Mouse (Mus musculus) MEL-GATA-1-ER (cell line): ENCODE data around the gene Lsm2.

Experiments
- DNase-seq: peaks from one replicate; pipeline ENCODE4 v3.0.0-alpha.2; 2012; ENCODE audit warnings: low read depth; ENCODE audit errors: extremely low read depth

The Lsm2 gene

GRCm38 (mm10) chr17:35011440-35011839 lies 29.8 kb downstream of the Lsm2 start:
- no peak for DNase-seq

DNA sequence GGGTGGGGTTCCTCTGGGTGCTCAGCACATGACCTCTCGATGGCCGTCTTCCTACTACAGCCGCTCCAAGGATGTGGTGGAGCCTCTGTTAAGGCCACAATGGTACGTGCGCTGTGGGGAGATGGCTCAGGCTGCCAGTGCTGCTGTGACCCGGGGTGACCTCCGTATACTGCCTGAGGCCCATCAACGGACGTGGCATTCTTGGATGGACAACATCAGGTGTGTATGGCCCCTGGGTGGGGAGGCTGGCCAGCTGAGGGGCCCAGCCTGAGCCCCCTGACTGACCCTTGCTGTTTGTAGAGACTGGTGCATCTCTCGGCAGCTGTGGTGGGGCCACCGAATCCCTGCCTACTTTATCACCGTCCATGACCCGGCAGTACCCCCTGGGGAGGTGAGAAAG lies 30.8 kb downstream of the Lsm2 start:
- no peak for DNase-seq

GRCm38 (mm10) chr17:35013221-35013620 lies 31.6 kb downstream of the Lsm2 start:
- no peak for DNase-seq

- no peak for DNase-seq
Observed at GRCm38 (mm10) chr17:35015296-35015695, 33.6 kb downstream of the Lsm2 start.

DNA sequence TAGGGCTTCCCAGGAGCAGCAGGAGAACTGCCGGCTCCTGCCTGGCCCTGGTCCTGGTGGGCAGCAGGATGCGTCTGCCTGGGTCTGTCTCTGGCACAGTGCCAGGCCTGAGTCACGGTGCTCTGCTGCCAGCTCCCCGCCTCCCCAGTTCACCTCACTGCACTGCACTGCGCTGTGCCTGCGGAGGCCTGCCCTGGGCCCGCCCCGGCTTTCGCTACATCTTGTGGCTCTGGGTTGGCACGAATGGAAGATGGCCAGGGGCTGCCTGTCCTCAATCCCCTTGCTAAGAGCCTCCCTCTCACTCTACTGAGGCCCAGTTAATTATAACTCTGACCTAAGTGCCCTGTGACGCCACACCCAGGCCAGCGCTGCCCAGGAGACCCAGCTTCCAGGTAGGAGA lies 34.7 kb downstream of the Lsm2 start, which contains the start of gene Vwa7:
Vwa7 (plus strand) TSS at position 204 of the 400 bp plus-strand sequence.
- DNase-seq: no peak

- no peak for DNase-seq
Observed at GRCm38 (mm10) chr17:35016791-35017705, 35.4 kb downstream of the Lsm2 start.

DNA sequence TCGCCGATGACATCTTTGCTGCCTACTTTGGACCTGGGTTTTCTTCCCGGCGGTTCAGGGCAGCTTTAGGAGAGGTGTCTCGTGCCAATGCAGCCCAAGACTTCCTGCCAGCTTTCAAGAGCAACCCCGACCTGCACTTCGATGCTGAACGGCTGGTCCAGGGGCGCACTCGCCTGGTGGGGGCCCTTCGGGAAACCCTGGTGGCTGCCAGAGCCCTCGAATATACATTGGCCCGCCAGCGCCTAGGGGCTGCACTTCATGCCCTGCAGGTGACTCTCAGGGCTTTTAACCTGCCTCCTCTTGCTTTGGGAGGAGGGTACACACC lies 36.0 kb downstream of the Lsm2 start:
- no peak for DNase-seq

DNA sequence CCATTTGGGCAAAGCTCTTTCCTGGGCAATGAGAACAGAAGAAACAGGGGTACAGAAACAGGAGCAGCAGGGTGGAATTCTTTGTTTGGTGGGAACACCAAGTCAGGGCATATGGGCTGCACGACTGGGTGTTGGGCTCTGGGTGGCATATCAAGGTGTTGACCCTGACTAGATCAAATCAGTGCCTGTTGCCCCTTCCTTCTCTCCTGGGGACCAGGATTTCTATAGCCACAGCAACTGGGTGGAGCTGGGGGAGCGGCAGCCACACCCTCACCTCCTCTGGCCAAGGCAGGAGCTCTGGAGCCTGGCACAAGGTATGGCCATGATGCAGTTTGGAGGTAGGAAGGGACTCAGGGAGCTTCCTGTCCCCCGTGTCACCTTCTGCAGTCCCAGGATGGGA lies 36.5 kb downstream of the Lsm2 start:
- no peak for DNase-seq

DNA sequence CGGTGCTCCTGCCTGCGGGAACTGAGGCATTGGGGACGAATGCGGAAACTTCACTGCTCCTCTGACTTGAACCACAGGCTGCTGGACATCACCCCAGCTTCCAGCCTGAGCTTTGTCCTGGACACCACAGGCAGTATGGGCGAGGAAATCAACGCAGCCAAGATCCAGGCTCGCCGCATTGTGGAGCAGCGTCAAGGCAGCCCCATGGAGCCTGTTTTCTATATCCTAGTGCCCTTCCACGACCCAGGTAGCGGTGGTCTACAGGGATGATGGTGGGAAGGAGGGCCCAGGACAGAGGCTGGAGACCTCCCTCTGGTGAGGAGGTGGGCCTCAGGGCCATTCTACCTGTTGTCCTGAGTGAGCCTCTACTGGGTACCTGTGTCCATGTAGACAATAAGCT lies 38.2 kb downstream of the Lsm2 start:
- no peak for DNase-seq

DNA sequence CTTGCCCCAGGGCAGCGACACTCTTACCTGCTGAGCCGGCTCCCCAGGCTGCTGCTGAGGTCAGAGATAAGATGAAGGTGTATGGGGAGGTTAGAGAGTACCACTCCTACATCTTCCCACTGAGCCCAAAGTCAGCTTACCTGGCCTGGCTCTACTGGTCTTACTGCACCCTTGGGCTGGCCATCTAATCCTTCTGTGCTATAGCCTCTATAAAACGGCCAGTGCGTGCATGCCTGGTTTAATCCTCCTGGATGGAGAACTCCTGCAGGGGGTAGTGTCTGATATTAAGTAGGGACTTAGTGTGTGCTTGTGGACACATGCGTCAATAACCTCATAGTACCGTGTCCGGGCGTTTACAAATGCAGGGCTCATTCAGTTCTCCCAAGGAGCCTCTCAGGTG lies 38.9 kb downstream of the Lsm2 start:
- DNase-seq: no peak

DNA sequence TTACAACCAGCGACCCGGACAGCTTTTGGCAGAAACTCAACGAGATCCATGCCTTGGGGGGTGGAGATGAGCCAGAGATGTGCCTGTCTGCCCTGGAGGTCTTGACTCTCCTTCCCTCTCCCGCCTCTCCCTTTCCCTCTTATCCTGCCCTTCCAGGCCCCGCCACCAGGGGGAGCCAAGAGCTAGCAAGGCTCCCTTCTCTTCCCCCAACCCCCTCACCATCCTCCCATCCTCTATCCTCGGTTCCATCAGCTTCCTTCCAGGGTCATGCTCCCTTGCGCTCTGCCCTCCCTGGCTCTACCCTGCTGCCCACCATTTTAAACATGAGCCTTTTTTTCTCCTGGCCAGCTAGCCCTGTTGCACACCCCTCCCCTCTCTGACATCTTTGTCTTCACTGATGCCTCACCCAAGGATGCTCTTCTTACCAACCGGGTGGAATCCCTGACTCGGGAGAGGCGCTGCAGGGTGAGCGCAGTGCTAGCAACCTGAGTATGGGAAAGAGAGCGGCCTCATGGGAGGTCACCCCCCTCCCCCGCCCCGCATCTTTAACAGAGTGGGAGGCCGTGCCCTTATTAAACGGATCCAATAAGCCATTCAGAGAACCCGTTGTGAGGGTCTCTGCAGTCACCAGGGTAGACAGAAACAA lies 39.6 kb downstream of the Lsm2 start:
- peak; percentile 68 for DNase-seq

DNA sequence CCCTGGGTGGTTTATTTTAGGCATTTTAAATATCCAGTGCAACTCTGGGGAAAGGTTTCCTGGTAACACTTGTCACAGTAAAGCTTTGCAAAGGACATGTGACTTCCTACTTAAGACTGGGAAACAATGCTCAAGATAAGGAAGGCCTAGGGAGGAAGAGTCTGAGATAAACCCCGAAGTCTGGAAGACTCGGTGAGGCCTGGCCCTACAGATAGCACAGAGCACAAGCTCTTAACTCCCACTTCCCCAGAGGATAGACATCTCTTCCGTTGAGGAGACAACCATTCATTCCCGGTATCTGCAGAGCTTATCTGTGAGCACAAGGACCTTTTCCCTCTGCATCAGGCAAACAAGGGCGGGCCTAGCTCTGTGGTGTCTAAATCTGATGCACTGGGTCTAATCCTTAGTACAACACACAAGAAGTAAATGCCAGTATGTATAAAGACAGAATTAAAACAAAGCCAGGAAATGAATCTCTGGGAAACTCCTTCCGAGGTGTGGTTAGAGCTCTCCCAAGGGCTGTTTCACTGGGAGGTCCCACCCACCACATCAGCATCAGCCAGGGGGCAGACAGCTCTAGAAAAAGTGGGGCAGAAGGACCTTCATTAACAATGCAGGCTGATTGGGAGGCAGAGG lies 40.3 kb downstream of the Lsm2 start:
- DNase-seq: peak; percentile 99

DNA sequence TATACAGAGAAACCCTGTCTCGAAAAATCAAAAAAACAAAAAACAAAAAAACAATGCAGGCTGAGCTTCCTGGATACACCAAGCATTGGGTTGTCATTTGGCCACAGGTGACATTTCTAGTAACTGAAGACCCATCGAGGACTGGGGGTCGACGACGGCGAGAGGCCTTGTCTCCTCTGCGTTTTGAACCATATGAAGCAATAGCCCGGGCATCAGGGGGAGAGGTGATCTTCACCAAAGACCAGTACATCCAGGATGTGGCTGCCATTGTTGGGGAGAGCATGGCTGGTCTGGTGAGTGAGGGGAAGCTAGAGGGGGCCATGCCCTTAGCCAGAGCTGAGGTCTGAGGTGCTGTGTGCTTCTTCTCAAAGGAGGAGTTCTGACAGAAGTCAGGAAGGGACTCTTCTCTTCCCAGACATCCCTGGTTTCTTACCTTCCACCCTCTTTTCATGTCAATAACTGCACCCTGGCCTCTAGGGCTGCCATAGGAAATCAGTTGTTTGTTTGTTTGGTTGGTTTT lies 40.9 kb downstream of the Lsm2 start:
- DNase-seq: no peak

GRCm38 (mm10) chr17:35023221-35023620 lies 41.6 kb downstream of the Lsm2 start:
- no peak for DNase-seq

DNA sequence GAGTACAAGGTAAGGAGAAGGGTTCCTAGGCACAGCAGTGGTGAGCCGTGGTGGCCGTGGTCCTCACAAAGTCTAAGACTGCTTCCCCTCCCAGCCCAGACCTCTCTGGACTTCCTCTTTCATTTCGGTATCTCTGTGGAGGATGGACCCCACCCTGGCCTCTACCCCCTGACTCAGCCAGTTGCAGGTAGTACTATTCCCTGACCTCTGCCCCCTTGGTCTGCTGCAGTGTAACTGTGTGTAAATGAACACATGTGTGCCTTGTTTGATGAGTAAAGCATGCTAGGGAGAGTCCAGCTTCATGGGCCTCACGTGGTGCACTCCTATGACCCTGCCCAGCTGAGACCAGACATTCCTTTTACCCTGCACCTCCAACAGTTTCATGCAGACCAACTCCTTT lies 42.1 kb downstream of the Lsm2 start:
- no peak for DNase-seq

DNA sequence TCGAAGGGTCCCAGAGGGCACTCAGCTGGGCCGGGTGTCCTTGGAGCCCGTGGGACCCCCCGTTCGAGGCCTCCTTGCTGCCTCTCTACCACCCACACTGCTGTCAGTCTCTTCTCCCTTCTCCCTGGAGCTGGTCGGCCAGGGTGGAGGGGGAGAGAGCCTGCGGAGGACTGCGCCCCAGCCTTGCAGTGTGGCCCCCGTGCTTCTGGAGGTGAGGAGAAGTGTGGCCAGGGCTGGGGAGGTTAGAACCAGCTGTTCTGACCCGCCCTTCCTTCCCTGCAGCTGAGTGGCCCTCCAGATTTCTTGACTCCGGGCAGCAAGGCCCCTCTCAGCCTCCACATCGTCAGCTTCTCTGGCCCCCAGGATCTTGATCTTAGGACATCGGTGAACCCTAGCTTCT lies 42.6 kb downstream of the Lsm2 start:
- DNase-seq: no peak

DNA sequence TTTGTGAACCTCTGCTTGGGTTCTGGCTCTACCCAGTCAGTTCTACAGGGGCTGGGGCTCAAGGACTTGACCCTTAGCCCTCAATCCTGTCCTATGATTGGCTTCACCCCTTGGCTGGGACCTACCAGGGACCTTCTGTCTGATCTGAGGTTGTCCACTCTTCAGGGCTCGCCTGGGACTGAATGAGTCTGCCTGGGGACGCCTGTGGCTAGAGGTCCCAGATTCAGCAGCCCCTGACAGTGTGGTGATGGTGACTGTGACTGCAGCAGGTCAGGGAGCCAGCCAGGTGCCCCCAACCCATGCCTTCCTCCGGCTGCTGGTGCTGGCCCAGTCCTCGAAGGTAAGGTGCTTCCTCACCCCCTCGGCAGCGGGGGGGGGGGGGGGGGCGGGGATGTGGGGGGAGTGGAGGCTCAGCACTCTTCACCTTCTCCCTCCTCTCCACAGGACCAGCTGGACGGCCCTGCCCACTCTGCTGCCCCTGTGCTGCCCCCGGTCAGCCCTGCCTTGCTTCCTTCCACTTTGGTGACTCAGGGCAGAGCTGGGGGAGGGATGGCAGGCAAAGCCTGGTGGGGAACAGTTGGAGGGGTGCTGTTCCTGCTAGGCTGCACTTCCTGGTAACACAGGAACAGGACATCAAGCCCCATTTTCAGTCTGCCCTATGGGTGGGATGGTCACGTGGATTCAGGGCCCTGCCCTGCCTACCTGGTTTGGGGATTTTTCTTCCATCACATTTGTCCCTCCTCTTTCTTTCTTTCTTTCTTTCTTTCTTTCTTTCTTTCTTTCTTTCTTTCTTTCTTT lies 43.2 kb downstream of the Lsm2 start:
- DNase-seq: no peak

- no peak for DNase-seq
Observed at GRCm38 (mm10) chr17:35026206-35026605, 44.5 kb downstream of the Lsm2 start.

DNA sequence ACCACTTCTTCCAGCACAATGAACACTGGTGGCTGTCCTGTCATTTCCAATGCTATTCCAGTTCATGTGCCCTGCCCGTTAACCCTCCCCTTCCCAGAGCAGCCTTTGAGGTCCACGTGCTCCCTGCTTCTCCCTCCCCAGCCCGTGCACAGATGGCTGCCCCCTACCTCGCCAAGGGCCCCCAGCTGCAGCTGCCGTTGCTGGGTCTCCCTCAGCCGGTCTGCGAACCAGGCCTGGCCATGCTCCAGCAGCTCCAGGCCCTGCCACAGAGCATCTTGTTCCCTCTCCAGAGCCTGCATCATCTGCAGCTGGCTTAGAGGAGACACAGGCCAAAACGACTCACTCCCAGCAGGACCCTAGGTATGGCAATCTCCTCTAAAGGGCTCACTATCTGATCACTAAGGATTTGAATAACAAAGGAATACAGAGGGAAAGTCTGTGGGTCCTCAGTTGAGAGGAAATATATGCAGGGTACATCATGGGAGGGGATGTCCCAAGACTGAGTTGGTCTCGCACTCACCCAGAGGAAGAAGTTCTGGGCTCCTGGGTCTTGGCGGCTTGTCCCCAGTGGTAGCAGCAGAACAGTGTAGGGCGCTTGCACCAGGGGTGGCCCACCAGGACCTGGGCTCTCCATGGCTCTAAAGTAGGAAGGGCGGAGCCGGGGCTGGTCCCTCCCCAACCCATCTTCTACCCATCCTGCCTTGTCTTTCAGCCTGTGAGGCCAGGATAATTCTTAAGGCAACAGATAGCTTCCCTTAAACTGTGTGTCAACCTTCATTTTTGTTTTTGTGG lies 45.8 kb downstream of the Lsm2 start, which contains the start of gene Sapcd1:
Sapcd1 (minus strand) TSS at position 740 of the 792 bp plus-strand sequence.
- peak; percentile 71 for DNase-seq

- no peak for DNase-seq
Observed at GRCm38 (mm10) chr17:35028315-35028714, 46.7 kb downstream of the Lsm2 start.
